Comparison of ENCODE assay signal across 15 mouse cellular contexts in genomic region chr8:64307995-64308394, GRCm38 (mm10).
"Had no signal": no experiment of that assay in that cellular context is flagged by ENCODE, and none has a peak within 500 bp of the region (broad histone marks: within the 10 kb centered on the region; RNA-seq: fewer than 3 reads in every experiment).

No protein-coding gene starts in this region.

- H3K27me3 ChIP-seq: liver, embryonic 15.5 days; midbrain, embryonic 13.5 days had no signal

- H3K4me3 ChIP-seq: layer of hippocampus, adult 2 months; limb, embryonic 10.5 days; liver, embryonic 15.5 days; midbrain, embryonic 13.5 days had no signal

- H3K9ac ChIP-seq: liver, embryonic 15.5 days; midbrain, embryonic 13.5 days had no signal

- H3K27ac ChIP-seq: layer of hippocampus, adult 2 months; limb, embryonic 10.5 days; liver, embryonic 15.5 days; midbrain, embryonic 13.5 days had no signal

- H3K4me1 ChIP-seq: limb, embryonic 10.5 days; liver, embryonic 15.5 days; midbrain, embryonic 13.5 days had no signal

- ATAC-seq: lung, postnatal 0 days; midbrain, embryonic 13.5 days had no signal

- DNase-seq: kidney, adult 18-20 months; kidney, postnatal 10 days; kidney, postnatal 4 days; lung, adult 2 months; lung, postnatal 36 days; right cerebral cortex, postnatal 4 days; spleen, adult 18-20 months; thymus, adult 2 months; thymus, postnatal 25 days had no signal

- H3K4me2 ChIP-seq: liver, embryonic 11.5 days; liver, embryonic 15.5 days; midbrain, embryonic 13.5 days had no signal

- H3K36me3 ChIP-seq: limb, embryonic 10.5 days; liver, embryonic 15.5 days; midbrain, embryonic 13.5 days had no signal

- H3K9me3 ChIP-seq: limb, embryonic 10.5 days; liver, embryonic 15.5 days; midbrain, embryonic 13.5 days had no signal
